Mouse (Mus musculus): ENCODE measurements around the gene Wdr95.

The Wdr95 gene

GRCm38 (mm10) chr5:149582642-149583262, 54.3 kb downstream of the Wdr95 start:
- no peak for DNase-seq (ENCODE audit: low spot score in 2 of 2)

GRCm38 (mm10) chr5:149583507-149583906, 55.0 kb downstream of the Wdr95 start:
- DNase-seq (ENCODE audit: low spot score in 2 of 2): no peak

GRCm38 (mm10) chr5:149584154-149584655, 55.7 kb downstream of the Wdr95 start:
- no peak for DNase-seq (ENCODE audit: low spot score in 2 of 2)

- DNase-seq (ENCODE audit: low spot score in 2 of 2): no peak
Observed at GRCm38 (mm10) chr5:149585231-149585630, 56.8 kb downstream of the Wdr95 start.

GRCm38 (mm10) chr5:149585910-149586309, 57.4 kb downstream of the Wdr95 start:
- no peak for DNase-seq (ENCODE audit: low spot score in 2 of 2)

GRCm38 (mm10) chr5:149587327-149587895, 58.9 kb downstream of the Wdr95 start:
- DNase-seq (ENCODE audit: low spot score in 2 of 2): no peak

- DNase-seq (ENCODE audit: low spot score in 2 of 2): no peak
Observed at GRCm38 (mm10) chr5:149588814-149589534, 60.5 kb downstream of the Wdr95 start.

- DNase-seq (ENCODE audit: low spot score in 2 of 2): no peak
Observed at GRCm38 (mm10) chr5:149589932-149590331, 61.5 kb downstream of the Wdr95 start.

- DNase-seq (ENCODE audit: low spot score in 2 of 2): no peak
Observed at GRCm38 (mm10) chr5:149594215-149594614, 65.7 kb downstream of the Wdr95 start.

GRCm38 (mm10) chr5:149597351-149597750, 68.9 kb downstream of the Wdr95 start:
- no peak for DNase-seq (ENCODE audit: low spot score in 2 of 2)

GRCm38 (mm10) chr5:149601996-149602395, 73.5 kb downstream of the Wdr95 start:
- DNase-seq (ENCODE audit: low spot score in 2 of 2): no peak

- DNase-seq (ENCODE audit: low spot score in 2 of 2): no peak
Observed at GRCm38 (mm10) chr5:149603241-149603640, 74.8 kb downstream of the Wdr95 start.

GRCm38 (mm10) chr5:149607083-149607720, 78.7 kb downstream of the Wdr95 start:
- no peak for DNase-seq (ENCODE audit: low spot score in 2 of 2)

GRCm38 (mm10) chr5:149611476-149612164, 83.1 kb downstream of the Wdr95 start:
- no peak for DNase-seq (ENCODE audit: low spot score in 2 of 2)

- DNase-seq (ENCODE audit: low spot score in 2 of 2): no peak
Observed at GRCm38 (mm10) chr5:149612165-149612518, 83.7 kb downstream of the Wdr95 start.

- DNase-seq (ENCODE audit: low spot score in 2 of 2): no peak
Observed at GRCm38 (mm10) chr5:149612740-149613139, 84.3 kb downstream of the Wdr95 start.

- no peak for DNase-seq (ENCODE audit: low spot score in 2 of 2)
Observed at GRCm38 (mm10) chr5:149616138-149616537, 87.7 kb downstream of the Wdr95 start.

GRCm38 (mm10) chr5:149616817-149617216, 88.3 kb downstream of the Wdr95 start:
- no peak for DNase-seq (ENCODE audit: low spot score in 2 of 2)

- no peak for DNase-seq (ENCODE audit: low spot score in 2 of 2)
Observed at GRCm38 (mm10) chr5:149617776-149618425, 89.4 kb downstream of the Wdr95 start.

GRCm38 (mm10) chr5:149622152-149622551, 93.7 kb downstream of the Wdr95 start:
- no peak for DNase-seq (ENCODE audit: low spot score in 2 of 2)

- no peak for DNase-seq (ENCODE audit: low spot score in 2 of 2)
Observed at GRCm38 (mm10) chr5:149622644-149623043, 94.2 kb downstream of the Wdr95 start.
